Mouse (Mus musculus): ENCODE data around the gene Robo1.

DNA sequence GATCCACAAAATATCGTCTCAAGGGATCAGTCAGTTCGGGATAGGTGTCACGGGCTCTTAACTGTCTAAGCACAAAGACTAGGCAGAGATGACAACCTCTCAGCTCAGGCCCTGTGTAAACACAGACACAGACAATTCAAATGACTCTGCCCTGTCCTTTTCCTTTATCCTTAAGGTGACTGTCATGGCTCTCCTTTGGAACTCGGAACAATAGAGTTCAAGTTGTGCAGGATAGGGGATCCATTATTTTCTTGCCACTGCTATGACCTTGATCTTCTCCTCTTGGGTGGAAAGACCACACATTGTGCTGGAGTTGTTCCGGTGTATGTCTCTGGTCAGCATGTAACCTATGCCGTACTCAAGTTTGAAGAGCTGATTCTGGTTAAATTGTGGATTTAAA, 395.4 kb downstream of the Robo1 start:
- no peak for TF ChIP-seq CTCF (IDR thresholded peaks at IDR 0.05; ENCODE audit: low read depth, low read length)
- TF ChIP-seq GATA1 (IDR thresholded peaks at IDR 0.05; ENCODE audit: borderline replicate concordance, low read length): no peak
- no peak for TF ChIP-seq TAL1 (conservative IDR thresholded peaks at IDR 0.05; ENCODE audit: low read depth, low read length)
